Mouse (Mus musculus) WW6 (cell line): ENCODE results near the gene Adgrb3.
"Not testable (repeated sequence)": the region's sequence is repeated elsewhere in the genome, so short reads cannot be mapped to it uniquely, and the experiment has no call there.

Experiments used
- DNase-seq: peaks from one replicate; pipeline ENCODE4 v3.0.0-alpha.2; 2013; ENCODE audit warnings: low read depth, low spot score

Adgrb3 gene

DNA sequence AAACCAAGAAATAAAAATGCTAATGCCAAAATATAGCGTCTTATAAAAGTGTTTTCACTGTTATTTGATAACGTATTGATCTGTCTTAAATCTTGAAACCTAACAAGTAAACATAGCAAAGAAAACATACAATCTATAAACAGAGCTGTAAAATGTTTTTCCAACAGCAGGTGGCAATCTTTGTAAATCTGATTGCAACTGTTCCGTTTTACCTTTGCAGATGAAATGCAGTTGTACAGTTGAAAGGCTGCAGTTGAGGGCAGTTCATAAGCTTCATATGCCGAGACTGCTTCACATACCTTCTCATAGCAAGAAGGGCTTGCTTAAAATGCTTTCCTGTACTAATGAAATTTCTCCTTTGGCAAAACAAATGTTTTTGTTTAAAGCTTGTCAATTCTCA, 302.5 kb downstream of the Adgrb3 start:
- DNase-seq: no peak

DNA sequence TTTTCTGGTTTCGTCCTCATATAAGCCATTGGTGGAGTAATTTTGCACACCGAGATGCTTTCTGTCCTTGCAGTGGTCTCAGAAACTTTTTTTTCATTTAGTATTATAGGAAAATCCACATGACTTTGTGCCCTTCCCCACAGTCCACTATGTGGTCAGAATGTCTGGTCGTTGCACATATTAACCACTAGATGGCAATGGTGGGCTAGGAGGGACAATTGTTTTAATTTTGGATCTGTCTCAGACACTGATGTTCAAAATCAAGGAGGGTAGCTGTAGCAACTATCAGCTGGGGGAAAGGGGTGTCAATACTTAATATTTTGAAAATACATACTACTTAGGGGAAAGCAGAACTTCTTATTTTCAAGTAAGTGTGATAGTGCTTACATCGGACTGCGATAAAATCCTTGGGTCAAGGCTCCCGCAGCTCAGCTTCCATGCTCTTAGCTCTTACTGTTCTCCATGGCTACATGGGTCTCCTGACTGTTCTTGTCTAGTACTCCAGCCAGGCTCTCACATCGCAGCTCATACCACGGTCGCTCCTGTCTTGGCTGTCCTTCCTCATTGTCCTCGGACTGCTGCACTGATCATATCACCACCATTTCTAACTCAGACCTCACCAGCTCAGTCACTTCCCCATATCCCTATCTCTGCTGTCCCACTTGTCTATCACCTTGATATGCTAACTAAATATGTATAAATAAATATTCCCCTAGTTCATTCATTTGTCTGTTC, 319.0 kb downstream of the Adgrb3 start:
- no peak for DNase-seq

DNA sequence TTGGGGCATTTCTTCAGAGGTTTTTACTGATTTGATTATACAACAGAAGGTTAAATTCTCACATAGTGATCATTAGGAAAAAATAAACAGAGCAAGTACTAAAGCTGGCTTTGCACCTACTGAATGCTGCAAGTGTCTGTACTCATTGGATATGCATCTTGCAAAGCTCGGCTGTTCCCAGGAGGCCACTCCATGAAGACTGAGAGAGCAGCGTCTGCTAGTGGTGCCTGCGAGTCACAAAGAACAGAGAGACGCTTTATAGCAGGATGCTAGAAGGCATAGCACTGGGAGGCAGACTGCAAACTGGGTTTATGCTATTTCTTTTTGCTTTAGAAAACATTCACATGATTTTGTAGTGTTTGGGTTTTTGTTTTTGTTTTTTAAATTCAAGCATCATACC, 325.2 kb downstream of the Adgrb3 start:
- no peak for DNase-seq

DNA sequence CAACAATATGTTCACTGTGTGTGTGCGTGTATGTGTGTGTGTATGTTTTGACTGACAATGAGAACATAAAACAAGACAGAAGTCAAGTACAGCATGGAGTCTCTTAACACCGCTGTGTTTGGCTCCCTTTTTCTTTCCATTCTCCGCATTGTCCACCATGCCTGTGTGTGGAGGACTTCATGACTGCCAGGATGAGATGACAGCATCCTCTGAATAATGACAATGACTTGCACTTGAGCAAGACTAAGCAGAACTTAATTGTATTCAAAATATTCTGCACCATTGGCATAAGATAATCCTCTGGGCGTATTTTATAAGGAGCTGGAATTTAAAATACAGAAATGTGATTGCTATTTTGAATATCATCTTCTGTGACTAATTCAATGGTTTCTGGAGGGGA, 326.0 kb downstream of the Adgrb3 start:
- DNase-seq: no peak

DNA sequence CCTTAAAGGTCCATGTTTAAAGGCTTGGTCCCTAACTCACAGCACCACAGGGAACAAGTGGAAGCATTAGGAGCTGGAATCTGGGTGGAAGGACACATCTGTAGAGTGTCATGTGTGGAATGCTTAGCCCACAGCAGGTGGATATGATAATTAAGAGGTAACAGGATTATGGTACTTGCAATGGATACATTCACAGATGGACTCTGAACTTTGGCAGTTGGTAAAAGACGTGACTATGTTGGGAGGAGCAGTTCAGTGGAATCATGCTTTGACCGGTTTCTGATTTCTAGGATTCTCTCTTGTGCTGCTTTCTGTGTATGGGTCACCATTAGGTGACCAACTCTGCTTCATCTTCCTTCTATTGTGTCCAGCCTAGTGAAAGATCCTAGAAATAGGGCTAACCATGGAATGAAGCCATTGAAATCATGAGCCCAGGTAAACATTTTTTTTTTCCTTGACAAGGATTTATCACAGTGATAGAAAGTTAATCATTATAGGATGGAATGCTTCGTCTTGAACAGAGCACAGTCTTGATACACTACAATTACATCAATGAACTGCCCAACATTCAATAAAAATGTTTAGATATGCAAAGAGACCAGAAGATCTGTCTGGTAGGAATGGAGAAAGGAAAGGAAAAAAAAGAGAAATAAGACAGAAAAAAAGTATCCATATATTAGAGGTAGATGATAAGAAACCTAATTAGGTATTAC, 334.1 kb downstream of the Adgrb3 start:
- DNase-seq: no peak

DNA sequence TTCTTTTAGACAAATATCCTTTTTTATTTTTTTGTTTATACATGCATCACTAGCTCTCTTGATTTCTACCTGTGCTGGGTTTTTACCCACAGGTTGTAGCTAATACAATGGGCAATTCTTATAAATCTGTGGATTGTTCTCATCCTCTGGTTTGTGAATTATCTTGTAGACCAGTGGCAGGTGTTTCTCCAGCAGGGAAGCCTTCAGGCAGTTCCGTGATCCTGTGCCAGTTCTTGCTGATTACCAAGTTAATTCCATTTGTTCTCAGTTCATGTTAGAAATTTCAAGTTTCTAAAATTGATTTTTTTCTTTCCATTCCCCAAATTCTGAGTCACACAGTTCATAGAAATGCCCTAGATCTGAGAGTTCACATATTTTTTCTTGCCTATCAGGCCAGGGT, 338.0 kb downstream of the Adgrb3 start:
- no peak for DNase-seq

DNA sequence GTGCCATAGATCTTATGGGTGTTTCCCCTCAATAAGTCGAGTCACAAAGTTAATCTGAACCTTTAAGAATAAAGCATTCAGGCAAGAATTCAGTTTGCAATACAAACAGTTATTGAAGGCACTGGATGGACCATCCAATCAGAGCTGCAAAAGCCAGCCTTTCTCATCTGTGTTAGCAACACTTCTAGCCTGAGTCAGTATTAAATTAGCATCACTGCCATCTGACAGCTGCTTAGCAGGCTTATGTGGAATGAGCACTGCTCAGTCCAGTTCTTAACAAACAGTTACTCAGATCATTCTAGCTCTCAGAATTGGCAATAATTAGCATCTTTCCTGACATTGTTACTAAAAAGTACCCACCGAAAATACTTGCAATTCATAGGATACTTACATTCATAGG, 339.3 kb downstream of the Adgrb3 start:
- no peak for DNase-seq

DNA sequence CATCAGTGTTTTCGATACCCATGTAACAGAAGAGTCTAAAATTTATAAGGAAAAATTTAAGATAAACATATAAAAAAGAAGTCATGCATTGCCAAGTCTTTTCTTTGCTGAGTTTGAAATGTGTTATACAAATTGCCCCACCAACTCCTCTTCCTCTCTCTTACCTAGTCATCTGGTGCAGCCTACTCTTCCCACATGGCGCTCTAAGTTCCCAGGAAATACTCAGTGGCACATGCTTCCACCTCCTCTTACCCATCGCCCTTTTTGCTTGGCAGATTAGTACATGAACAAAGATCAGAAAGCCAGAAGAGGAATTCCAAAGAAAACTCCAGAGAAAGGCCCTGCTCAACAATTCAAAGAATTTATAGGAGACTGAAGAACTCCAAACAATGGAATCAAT, 353.8 kb downstream of the Adgrb3 start:
- DNase-seq: no peak

DNA sequence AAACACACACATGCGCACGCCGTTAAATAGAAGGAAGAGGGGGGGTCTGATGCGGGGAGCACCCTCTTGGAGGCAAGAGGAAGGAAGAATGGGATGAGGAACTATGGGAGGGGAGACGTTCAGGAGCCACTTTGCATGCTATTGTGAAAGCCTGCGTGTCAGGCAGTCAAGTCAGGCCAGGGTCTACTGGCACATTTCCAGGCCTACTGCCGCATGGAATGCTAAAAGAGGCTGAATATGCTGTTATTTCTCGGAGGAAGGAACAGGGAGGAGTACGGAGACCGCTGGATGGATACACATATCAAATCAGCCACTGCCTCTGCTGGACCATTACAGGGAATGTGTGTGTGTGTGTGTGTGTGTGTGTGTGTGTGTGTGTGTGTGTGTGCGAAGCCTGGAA, 355.0 kb downstream of the Adgrb3 start:
- no peak for DNase-seq

DNA sequence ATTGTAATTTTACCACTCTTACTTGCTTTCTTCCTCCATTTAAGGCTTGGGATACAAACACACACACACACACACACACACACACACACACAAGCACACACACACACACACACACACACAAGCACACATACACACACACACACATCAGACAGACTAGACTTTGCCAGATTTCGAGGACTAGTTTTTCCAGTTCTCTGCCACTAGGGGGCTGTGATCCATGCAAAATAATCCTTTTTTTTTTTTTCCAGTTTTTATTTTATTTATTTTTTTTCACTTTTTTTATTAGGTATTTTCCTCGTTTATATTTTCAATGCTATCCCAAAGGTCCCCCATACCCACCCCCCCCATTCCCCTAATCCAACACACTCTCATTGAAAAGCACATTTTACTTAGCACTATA, 357.9 kb downstream of the Adgrb3 start:
- DNase-seq: not testable (repeated sequence)

DNA sequence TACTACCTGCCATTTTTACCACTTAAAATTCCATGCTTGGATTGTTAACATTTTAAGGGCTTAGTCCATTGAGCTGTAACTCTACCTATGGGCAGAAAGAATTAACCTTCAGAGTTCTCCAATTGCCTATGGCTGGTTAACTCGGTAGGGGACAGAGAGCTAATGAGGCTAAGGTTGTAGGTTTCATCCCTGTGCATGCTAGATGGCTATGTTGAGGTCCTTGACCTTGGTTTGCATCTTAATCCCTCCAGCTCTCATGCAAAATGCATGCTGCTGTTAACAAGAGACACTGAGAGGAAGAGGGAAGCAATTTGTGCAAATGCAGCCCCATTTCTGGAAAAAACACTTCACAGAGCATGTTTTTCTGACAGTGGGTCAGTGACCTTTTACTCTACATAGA, 366.9 kb downstream of the Adgrb3 start:
- no peak for DNase-seq

DNA sequence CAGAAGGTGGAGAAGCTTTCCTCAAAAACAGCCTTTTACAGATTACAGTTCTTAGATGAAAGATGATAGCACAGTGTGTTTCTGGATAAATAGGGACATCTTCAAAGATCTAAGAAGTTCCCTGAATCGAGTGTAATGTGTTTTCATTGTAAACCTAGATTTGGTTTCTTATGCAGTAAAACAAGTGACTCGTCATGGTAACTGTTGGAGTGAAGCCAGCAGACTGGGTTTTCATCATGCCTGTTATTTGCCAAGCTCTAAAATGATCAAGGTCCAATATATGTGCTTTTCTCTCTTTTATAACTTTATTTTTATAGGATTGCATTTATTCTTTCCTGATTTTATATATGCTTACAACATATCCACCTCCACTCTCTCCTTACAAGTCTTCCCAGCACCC, 394.0 kb downstream of the Adgrb3 start:
- DNase-seq: no peak

DNA sequence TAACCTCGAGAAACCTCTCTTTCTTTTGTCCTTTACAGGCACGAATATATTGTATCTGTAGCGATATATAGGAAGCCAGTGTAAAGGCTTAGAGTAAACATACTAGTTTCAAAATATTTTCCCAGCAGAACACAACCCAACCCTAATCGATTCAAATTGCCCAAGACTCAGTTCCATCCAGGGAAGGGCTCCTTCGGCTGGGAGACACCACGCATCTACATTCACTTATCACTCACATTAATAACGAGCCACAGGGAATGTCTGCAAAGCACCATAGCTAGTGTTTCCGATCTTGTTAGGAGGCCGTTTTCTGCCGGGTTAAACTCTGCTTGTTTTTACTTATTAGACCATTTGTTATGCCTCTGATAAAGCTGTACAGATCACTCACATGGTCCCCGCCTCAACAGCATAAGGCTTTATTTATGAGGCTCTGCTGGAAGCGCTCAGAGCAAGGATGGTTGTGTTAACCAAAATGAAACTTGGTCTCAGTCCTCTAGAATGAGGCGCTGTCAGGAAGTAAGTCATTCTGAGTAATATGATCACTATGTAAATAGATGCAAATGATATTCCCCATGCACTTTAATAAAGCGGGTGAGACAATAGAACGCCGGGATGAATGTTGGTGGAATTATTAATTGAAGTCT, 399.2 kb downstream of the Adgrb3 start:
- no peak for DNase-seq

DNA sequence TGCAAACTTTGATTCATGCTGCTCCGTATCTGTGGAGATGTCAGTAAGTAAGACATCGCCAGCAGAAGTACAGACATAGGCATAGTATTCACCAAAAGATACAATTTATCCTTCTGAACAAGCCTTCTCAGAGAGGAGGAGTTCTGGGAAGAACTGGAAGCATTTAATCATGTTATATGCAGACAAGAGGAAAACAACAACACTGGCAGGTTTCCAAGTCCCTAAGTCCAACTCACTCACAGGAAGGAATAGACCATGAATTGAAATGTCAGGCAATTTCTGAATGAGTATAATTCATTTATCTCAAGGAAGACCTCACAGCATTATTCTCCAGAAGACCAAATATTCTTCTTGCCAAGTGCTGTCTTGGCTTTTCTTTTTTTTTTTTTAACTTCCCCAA, 408.8 kb downstream of the Adgrb3 start:
- no peak for DNase-seq

DNA sequence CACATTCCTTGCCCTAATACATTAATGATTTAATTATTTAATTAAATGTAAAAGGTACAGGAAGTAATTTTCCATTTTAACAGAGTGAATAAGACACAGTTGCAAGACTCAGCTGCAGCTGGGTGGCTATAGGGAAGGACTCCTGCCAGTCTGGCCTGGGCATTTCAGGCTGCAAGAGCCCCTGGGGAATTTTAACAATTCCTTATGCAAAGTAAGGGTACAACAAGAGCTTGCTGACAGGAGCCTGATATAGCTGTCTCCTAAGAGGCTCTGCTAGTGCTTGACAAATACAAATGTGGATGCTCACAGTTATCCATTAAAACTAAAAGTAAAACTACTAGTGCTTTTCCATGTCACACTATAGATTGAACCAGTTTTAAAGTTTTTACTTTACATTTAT, 410.1 kb downstream of the Adgrb3 start:
- DNase-seq: no peak

DNA sequence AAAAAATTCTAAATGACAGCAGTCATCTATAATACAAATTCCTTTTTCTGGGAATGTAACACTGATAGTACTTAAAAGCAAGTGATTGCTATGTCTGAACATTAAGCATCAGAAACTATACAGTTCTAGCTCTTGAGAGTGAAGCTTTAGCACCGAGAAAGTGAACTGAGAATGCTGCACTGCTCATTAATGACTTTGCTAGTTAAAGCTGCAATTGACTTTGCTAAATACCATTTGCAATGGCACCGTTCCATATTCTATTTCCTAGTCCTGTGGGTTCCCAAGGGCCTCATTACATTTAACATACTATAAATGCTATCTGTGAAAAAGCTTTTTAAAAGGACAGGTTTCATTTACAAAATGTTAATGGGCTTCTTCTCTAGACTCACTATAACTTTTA, 414.4 kb downstream of the Adgrb3 start:
- no peak for DNase-seq

DNA sequence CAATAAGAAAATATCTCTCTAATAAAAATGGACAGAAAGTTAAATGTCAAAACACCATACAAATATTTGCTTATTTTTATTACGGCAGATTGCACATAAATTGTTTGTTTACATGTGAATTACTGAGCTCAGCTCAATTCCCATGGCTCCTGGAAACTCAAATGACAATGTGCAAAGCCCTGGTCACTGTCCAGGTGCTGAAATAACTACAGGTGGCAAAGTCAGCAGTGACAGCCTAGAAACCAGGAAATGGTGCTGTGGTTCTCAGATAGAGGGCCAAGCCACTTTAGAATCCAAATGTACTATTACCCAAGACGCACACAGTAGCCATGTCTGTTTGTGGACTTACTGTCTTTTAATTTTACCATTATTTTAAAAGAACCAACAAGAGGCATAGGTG, 465.3 kb downstream of the Adgrb3 start:
- DNase-seq: no peak

DNA sequence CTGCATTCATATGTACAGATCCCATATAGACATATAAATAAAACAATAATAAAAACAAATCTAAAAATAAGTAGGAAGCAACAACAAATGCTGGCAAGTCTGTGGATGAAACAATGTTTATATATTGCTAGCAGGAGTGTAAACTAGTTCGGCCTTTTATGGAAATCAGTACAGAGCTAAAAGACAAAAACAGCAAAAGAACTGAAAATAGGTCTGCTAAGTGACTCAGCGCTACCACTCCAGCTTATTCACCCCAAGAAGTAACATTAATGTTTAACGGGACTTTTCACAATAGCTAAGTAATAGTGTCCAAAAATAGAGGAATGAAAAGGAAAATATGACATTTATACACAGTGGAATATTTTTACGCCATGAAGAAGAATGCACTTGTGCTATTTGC, 471.0 kb downstream of the Adgrb3 start:
- no peak for DNase-seq

DNA sequence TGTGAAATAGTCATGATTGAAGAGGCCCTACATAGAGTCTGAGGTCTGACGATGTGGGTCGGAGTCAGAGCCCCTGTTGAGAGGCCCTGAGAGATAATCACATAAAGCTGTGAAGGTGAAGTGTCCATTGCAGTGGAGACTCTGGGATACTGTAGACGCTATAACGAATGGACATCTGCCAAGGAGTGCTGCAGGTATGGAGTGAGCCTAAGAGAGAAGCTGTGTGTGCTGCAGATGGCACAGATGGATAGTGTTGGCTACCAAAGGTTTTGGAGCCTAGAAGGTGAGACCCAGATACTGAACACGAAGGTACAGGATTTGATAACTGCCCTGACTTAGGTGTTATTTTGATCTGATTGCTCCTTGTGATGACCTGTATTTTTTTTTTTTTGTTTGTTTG, 474.0 kb downstream of the Adgrb3 start:
- no peak for DNase-seq

DNA sequence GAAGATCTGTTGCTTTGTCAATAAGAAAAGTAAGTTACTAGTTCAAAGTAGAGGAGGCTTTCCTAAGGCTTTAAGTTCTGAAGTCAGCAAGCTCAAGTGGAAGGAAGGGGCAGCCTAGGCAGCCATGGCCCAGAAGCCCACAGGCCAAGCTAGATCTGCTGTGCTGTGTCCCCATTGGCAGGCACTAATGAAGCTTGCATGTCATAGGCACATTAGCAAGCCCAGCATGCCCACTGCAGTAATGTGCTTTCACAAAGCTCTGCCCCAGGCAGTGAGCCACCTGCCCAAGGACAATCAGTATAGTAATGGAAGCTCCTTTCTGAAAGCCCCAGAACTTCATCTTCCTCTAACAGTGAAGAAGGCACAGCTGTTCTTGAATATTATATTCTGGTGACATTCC, 484.6 kb downstream of the Adgrb3 start:
- no peak for DNase-seq

DNA sequence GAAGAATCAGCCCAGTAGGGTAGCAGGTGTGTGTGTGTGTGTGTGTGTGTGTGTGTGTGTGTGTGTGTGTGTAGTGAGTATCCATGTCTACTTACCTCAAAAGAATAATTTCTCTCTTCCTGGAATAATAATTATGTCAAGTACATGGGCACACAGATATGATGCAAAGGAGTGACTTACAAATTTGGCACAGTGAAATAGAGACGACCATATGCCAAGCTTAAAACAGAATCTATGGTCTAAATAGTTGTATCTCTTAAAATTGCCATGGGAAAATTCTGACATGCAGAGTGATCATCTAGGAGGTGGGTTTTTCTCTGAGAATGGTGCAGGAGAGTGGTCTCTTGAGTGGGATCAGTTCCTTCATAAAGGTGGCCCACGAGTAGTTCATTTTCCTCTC, 504.1 kb downstream of the Adgrb3 start:
- DNase-seq: no peak

DNA sequence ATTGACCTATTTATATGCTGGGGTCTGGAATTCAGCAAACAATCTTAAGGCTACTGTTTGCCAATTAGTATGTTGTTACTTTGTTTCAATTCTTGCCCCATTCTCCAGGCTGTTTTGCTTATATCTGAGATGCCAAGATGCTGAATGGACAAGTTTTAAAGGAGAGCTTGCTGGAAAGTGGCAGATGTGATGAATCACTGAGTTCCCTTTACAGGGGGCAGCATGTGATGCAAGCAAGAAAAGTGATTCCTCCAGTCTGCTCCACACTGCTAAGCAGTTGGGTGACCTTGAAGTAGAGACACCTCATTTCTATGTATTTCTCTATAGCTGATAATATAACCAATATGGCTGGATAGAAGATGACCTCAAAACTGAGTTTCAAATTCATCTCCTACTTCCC, 512.4 kb downstream of the Adgrb3 start:
- no peak for DNase-seq

DNA sequence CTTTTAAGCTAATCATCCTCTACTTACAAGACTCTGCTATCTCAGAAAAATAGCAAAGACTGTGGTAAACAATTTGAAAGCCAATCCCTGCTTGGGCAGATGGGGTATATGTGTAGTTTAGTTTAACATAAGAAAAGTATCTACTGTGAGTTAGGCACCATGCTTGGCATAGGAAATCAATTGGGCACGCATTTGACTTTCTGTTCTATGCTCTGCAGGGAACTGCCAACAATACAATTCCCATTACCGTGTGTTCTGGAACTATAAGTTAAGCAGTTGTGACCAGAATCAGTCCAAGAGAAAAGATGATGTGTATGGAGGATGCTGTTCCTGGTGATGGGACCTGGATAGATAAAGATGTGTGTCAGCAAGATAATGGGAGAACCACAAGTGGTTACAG, 517.2 kb downstream of the Adgrb3 start:
- DNase-seq: no peak
